Mouse (Mus musculus) kidney, adult 2 months (tissue): ENCODE measurements at regions not wholly inside any gene's neighbourhood (a gene's known extent, or its start where the extent isn't known, plus 50 kb on each side); places are given as distances from the start of the nearest gene placed in this dataset.

Experiments used
- CTCF ChIP-seq: fragments of 200-500 bp; conservative IDR thresholded peaks from 2 replicates; pipeline ENCODE4 v1.5.1; 2011; ENCODE audit warnings: low read depth, mild to moderate bottlenecking, control low read depth, low read length, moderate library complexity, mixed read lengths; ENCODE audit not compliant: insufficient read depth, insufficient read length
- POLR2A ChIP-seq: fragments of 200-500 bp; IDR thresholded peaks from one replicate; pipeline ENCODE4 v1.6.1; 2011; ENCODE audit warnings: low read depth, low read length, control low read depth

DNA sequence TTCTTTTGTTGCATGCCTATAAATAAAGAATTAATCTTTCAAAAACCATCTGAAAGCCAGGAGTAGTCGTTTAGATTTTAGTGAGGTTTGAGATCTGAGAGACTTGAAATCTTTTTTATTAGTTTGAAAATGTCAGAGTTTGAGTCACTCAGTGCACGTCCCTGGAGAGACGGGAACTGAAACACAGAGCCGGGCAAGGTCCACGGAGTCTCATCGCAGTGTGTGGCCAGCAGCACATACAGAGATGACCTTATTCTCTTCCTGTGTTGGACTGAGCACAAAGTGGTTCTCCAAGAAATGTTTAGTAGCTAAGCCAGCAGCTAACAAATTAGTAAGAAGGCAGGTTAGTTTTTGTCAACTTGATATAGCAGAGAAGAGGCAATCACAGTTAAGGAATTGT is 350.0 kb upstream of the Klf12 start:
- TF ChIP-seq CTCF (no peak), POLR2A (no peak)
